Mouse (Mus musculus) liver, adult 2 months (tissue): Measurements from ENCODE around the gene Aff2.

ENCODE experiments used
- CTCF ChIP-seq: fragments of 200-500 bp; IDR thresholded peaks from 2 replicates; pipeline ENCODE4 v1.5.1; 2011; ENCODE audit warnings: low read depth, low read length, control low read depth
- POLR2A ChIP-seq: fragments of 200-500 bp; IDR thresholded peaks from 2 replicates; pipeline ENCODE4 v1.6.1; 2011; ENCODE audit warnings: low read length, control low read depth; ENCODE audit not compliant: insufficient read depth; ENCODE audit errors: extremely low read depth

GRCm38 (mm10) chrX:69738972-69739371, 378.9 kb downstream of the Aff2 start:
- no peak for TF ChIP-seq CTCF
- TF ChIP-seq POLR2A: no peak
